Mouse (Mus musculus) frontal cortex, postnatal 10 days (tissue): ENCODE results near the gene Cysltr1.

Experiments used
- DNase-seq, 2 experiments: peaks; one replicate each; pipeline ENCODE4 v3.0.0; 2022; ENCODE audit warnings: low spot score in 2 of 2, mixed read lengths in 1 of 2

The Cysltr1 gene

DNA sequence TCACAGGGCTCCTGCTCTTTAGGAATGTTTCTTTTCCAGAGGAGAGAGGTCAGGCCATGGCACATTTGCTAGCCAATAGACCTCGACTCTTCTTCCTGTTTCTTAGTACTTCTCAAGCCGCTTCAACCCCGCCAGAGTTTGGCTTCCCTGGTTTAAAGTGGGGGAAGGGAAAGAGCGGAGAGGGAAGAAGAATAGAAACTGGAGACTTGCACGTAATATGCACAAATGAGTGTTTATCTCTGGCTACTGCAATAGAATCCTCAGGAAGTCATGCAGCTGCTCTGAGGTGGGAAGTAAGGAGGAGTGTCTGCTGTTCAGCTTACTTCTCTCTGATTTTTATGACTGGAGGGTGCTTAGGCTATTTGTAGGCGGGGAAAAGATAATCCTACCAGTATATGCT lies at the start of gene Cysltr1:
Cysltr1 (minus strand) TSS at position 294 of the 400 bp plus-strand sequence.
- no peak for DNase-seq

DNA sequence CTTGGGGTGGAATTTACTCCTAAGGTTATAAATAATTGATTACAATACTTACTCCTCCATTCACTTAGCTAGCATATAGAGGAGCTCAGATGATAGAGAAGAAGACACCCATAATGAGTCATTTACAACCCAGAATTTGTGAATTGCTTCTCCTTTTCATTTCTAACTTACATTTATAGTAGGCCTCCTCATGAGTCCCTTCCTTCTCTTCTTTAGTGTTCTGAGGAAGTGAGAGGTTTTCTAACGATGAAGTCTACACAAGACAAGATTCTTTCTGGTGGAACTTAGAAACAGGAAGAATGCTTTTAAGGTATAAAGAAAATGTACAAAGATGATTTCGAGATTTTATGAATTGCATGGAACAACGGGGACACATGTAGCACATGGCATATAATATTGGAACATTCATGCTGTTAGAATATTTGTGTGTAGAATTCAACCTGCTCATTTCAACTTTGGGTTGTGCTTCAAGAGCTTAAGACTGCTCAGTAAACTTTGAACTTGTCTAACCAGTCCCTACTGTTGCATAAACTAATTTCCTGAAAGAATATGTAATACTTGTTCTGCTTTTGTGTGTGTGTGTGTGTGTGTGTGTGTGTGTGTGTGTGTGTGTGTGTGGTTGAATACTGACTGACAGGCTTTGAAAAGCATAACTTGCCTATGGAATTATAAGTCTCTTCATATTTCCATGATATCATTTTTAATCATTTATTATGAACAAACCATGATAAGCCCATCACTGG lies 31.5 kb upstream of the Cysltr1 start:
- DNase-seq = no peak

DNA sequence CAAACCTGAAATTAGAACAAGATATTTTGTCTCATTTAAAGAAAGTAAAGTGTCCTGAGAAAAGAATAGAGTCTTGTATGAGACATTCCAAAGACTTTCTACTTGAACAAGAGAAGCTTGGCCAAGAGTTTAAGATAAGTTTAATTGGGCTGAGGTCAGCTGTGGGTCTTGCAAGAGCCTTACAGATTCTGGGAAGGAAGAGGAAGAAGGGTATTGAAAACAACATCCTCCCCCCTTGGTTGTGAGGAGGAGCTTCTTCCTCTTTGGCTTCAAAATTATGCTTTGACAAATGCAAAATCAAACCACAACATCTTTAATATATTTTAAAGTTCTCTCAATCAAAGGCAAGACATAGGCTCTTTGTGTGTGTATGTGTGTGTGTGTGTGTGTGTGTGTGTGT lies 30.1 kb upstream of the Cysltr1 start:
- DNase-seq = no peak

DNA sequence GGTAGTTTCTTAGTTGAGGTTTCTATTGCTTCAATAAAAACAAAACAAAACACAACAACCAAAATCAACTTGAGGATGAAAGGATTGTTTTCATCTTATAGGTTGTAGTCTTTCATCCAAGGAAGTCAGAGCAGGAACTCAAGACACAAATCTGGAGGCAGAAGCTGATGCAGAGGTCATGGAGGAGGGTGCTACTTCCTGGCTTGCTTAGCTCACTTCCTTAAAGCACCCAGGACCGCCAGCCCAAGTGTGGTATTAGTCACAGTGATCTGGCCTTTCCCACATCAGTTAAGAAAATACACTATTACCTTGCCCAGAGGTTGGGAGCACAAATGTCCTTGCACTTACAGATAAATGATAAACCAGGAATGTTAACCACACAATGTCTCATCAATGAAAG lies 25.0 kb upstream of the Cysltr1 start:
- no peak for DNase-seq

DNA sequence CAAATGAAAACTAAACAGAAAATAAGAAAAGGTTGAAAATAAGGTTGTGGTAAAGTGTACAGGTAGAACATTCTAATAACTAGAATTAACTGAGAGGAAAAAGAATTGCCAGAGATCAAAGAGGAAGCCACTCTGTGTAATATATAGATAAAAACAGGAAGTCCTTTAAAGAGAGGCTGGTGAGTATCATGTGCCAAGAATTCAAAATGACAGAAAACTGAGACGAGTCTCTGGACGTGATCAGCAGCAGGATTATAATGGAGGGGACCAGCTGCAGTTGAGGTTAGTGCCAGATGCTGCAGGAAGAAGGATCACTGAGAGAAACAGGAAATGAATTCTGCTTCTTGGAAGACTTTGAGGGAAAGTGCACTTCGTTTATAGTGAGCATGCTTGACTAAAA lies 20.2 kb upstream of the Cysltr1 start:
- no peak for DNase-seq

DNA sequence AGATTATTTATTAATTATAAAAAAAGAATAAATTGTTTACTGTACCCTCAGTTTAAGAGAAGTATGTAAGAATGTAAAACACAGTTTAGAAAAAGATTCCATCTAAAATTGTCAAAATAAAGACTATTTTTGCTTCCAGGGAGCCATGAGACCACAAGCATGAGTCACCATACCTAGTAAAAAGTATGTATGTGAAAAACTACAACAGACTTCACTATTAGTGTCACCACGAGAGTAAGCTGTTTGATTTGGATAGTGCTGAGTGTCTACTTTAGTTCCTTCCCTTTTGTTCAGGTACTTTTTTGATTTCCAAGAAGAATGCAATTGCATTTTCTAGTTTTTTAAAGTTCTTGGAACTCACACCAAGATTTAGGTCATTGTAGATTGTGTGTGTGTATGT lies 19.0 kb upstream of the Cysltr1 start:
- DNase-seq = no peak

DNA sequence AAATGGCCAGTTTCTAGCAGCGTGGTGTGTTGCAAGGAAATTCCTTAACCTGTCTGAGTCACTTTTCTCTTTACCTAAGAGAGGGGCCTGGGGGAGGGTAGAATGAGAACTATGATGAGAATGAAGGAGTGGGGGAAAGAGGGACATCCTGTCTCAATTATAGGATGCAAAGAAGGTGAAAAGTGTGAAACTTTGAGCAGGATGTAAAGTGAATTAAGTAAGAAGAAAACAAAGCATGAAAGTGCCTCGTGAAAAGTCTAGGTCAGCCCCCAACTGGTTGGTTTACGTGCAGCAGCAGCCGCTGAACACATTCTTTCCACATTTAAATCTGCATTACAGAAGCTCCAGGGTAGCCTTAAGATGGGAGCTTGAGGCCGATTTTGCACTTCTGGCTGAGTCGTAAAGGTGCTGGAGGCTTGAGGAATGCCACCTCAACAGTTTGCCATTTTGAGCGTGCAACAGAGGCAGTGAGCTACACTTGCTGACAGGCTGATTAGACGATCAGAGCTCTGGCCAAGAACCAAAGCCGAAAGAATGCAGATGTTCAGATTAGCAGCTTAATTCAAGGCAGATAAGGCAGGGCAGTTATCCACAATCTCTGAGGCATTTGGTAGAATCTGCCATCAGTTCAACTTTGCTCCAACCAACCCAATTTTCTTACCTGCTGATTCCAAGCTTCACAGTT lies 763 bp downstream of the Cysltr1 start:
- no peak for DNase-seq

DNA sequence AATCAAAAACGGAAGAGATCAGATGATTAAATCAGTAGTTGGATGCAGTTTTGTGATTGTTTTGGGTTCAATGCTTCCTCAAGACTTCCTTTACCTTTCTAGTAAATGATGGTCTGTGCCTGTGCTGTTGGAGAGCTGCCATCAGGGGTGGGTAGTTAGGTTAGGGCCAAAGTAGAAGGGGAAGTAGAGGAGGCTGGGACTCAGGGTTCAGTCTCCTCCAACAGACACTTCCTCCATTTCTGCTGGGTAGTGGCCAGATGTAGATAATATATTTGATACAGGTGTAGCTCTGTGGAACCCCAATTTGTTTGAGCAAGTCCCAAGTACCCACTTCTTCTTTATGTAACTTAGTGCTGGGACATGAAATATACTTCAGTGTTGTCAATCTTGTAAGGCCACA lies 7.6 kb downstream of the Cysltr1 start:
- DNase-seq = no peak

DNA sequence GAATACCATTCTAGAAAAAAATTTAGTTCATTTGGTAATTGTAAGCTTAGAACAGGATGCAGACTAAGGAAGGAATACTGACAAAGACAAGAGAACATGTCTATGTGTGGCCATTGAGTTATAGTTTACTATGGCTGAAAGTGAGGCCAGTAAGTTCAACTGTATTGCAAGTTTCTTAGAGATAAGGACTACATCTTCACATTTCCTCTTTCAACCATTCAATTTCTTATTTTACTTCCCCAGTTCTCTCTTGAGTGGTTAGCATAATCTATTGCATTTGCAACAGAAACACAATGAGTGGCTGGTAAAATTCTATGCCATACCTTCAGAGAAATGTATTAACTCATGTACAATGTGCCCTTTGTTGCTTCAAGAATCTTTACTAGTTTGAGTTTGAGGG lies 9.6 kb downstream of the Cysltr1 start:
- DNase-seq = no peak

DNA sequence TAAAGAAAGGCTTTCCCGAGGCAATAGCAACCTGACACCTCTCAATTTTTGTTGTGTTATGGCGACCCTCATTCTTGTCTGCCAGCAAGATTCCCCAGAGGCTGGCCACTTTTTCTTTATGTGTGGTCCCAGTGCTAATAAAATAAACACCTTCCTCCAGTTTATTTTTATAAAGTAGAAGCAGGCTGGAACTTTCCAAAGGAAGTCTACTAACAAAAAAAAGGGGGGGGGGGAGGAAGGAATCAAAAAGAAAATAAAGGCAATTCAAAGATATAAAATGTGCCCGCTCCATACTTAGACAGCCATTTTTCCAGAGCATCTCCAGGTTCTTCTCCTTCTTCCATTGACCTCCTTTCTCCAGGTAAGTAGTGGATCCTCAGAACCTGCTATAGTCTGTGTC lies 20.6 kb downstream of the Cysltr1 start, which contains the start of gene Gm5127:
Gm5127 (plus strand) TSS at position 301 of the 400 bp plus-strand sequence.
- DNase-seq = no peak

DNA sequence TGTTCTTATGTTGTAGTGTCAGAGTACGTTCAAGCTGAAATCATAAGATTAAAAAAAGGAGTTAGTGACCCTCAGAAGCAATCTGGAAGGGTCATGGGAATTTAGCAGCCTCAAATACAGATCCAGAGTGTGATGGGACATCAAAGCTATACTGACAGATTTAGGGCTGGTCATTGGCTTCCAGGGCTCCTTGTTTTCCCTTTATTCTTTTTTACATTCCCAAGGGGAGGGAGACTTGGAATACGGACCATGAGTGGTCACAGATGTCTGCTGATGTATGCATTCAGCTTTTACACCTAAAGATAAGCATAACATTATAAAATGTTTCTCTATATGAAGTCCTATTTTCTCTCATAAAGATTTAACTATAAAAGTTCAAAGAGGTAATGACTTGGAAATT lies 21.3 kb downstream of the Cysltr1 start:
- no peak for DNase-seq

DNA sequence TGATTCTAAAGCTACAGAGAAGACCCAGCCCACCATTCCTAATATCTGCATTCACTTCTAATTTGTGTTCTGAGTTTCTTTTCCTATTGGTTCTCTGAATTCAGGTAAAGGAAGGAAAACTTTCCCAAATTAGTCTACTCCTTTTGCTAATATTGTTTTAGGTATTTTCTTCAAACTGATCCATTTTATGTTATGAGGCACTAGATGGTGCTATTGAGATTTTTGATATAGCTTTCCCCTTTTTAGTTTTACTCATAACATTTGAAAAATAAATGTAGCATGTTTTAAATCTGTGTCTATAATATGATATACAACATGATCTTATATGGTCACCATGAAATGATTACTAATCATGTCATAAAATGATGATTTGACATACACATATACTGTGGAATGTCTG lies 23.1 kb downstream of the Cysltr1 start:
- no peak for DNase-seq

DNA sequence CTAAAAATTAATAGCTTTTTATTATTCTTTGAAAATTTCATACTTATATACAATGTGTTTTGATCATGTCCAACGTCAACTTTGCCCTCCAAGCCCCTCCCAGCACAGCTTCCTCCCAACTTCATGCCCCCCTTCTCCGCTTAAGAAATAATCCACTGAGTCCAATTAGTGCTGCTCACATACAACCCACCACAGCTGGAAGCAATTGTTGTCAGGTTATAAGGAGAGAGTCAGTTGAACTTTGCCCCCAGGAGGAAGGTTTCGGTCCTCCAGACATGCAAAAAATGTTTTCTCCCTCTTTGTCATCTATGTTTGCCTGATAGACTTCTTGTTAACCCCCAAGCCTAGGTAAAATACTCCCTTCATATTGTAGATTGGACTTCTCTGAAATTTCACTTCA lies 24.5 kb downstream of the Cysltr1 start:
- DNase-seq = no peak

DNA sequence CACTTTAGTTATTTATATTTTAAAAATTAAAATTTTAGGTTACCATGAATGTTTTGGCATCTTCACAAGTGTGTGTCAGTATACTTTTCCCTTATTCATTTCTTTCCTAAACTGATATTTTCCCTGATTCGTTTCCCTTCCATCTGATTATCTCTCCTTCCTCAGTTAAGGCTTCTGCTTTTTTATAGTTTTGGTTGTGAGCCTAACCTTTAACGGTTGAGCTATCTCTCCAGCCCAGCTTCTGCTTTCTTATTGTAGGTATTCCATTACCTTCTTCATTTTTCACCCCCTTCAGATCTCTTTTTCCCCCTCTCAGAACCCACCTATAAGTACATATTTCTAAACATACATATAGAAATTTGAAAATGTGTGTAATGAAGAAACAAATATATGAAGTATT lies 48.0 kb downstream of the Cysltr1 start:
- no peak for DNase-seq

DNA sequence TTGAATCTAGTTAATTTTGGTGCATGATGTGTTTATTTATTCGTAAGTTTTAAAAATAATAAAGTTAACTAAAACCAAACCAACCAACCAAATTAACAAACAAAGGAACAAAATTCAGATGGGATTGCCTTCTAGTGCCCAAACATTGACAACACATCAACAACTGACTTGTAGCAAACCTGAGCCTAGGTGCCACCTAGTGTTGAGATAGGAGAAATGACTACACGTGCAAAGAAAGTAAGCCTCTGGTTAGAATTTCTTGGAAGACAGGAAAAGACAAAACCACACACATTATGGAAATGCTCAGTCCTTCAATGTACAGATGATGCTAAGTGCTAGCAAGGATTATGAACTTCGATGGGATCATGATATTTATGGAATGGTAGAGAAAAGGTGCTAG lies 67.1 kb downstream of the Cysltr1 start:
- no peak for DNase-seq
